In genomic region chr15:13057302-13057701, GRCm38 (mm10) we compare ENCODE assay signal across 21 mouse cellular contexts.
"Had no signal": no experiment of that assay in that cellular context is flagged by ENCODE, and none has a peak within 500 bp of the region (broad histone marks: within the 10 kb centered on the region; RNA-seq: fewer than 3 reads in every experiment).

No protein-coding gene starts in this region.

- H3K36me3 ChIP-seq: limb, embryonic 13.5 days; liver, embryonic 12.5 days; liver, embryonic 15.5 days; lung, embryonic 15.5 days had no signal

- H3K27ac ChIP-seq: kidney, embryonic 15.5 days; left cerebral cortex, adult 2 months; limb, embryonic 10.5 days; limb, embryonic 13.5 days; liver, embryonic 12.5 days; liver, embryonic 15.5 days; lung, embryonic 15.5 days; midbrain, embryonic 10.5 days; stomach, postnatal 0 days had no signal

- H3K9ac ChIP-seq: kidney, embryonic 15.5 days; limb, embryonic 13.5 days; liver, embryonic 12.5 days; liver, embryonic 15.5 days; lung, embryonic 15.5 days had no signal

- ATAC-seq: liver, embryonic 12.5 days had no signal

- DNase-seq: kidney, adult 8-10 months; kidney, postnatal 10 days; kidney, postnatal 36 days; layer of hippocampus, postnatal 36 days; liver; lung, adult 18-20 months; lung, postnatal 10 days; lung, postnatal 36 days; thymus, adult 2 months; thymus, postnatal 14 days; thymus, postnatal 4 days had no signal

- H3K27me3 ChIP-seq: kidney, embryonic 15.5 days; limb, embryonic 13.5 days; liver, embryonic 12.5 days; liver, embryonic 15.5 days; lung, embryonic 15.5 days; megakaryocyte, embryonic 14.5 days had no signal

- H3K4me2 ChIP-seq: kidney, embryonic 15.5 days; limb, embryonic 13.5 days; liver, embryonic 12.5 days; liver, embryonic 15.5 days; lung, embryonic 15.5 days had no signal

- H3K4me3 ChIP-seq: kidney, embryonic 15.5 days; left cerebral cortex, adult 2 months; limb, embryonic 10.5 days; limb, embryonic 13.5 days; liver, embryonic 12.5 days; liver, embryonic 15.5 days; lung, embryonic 15.5 days; megakaryocyte, embryonic 14.5 days; midbrain, embryonic 10.5 days had no signal

- H3K9me3 ChIP-seq: kidney, embryonic 15.5 days; limb, embryonic 10.5 days; limb, embryonic 13.5 days; liver, embryonic 12.5 days; liver, embryonic 15.5 days; lung, embryonic 15.5 days; midbrain, embryonic 10.5 days had no signal

- H3K4me1 ChIP-seq: kidney, embryonic 15.5 days; liver, embryonic 12.5 days; liver, embryonic 15.5 days; lung, embryonic 15.5 days; megakaryocyte, embryonic 14.5 days had no signal
